Mouse (Mus musculus) thymus, adult 2 months (tissue): Measurements from ENCODE around the gene Saa4.

Source experiments
- CTCF ChIP-seq: fragments of 200-500 bp; IDR thresholded peaks from 2 replicates; pipeline ENCODE4 v1.5.1; 2012; ENCODE audit warnings: mild to moderate bottlenecking, control low read depth, low read length, moderate library complexity, borderline replicate concordance; ENCODE audit not compliant: control insufficient read depth, poor library complexity, insufficient read depth; ENCODE audit errors: extremely low read depth
- POLR2A ChIP-seq: fragments of 200-500 bp; IDR thresholded peaks from 2 replicates; pipeline ENCODE4 v1.6.1; 2012; ENCODE audit warnings: mild to moderate bottlenecking, low read length, control low read depth, moderate library complexity; ENCODE audit not compliant: control insufficient read depth, poor library complexity, insufficient read depth; ENCODE audit errors: extremely low read depth

DNA sequence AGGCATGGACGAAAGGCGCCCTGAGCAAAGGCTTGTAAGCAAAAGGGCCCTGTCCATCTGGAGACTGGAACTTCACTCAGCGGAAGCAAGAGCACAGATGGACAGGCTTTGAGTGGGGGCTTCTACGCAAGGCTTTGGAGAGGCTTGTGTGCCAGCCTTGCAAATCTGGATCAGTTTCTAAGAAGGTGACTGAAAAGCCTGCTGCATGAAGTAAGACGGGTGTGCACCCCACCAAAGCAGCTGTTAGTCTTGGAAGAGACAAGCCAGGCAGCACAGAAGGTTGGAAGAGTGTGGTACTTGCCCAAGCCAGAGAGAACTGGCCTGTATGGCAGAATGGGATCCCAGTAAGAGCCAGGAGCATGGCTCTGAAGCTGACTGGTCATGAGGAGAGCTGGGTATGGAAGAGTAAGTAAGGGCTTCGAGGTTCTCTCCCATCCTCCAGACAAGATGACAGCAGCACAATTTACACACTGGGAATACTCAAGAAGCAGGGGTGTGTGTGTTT, 31.8 kb downstream of the Saa4 start:
- no peak for TF ChIP-seq CTCF
- TF ChIP-seq POLR2A: no peak
